Mouse (Mus musculus): ENCODE measurements around the gene Gdnf.

GRCm38 (mm10) chr15:7835404-7835803 lies 24.8 kb downstream of the Gdnf start:
- TF ChIP-seq CTCF (IDR thresholded peaks at IDR 0.05; ENCODE audit: insufficient read depth, low read depth, low read length) (no peak), POLR2A (IDR thresholded peaks at IDR 0.05; ENCODE audit: insufficient read depth, low read depth, low read length) (no peak)

Data from olfactory bulb, adult 2 months (tissue).